Mouse (Mus musculus): ENCODE results near the gene Malrd1. TPM values are rescaled to one million over a fixed set of nuclear protein-coding genes. Genes with fewer than 3 reads are reported as not detected.

The Malrd1 gene
- not detected for total RNA-seq (2021)
- long read RNA-seq, experiment 1, partial matches to known transcripts = 0 of 1 reads
- long read RNA-seq, experiment 1, other reads (novel, unspliced or antisense) = 1 of 1 reads
- long read RNA-seq, experiment 2 = 0 reads

DNA sequence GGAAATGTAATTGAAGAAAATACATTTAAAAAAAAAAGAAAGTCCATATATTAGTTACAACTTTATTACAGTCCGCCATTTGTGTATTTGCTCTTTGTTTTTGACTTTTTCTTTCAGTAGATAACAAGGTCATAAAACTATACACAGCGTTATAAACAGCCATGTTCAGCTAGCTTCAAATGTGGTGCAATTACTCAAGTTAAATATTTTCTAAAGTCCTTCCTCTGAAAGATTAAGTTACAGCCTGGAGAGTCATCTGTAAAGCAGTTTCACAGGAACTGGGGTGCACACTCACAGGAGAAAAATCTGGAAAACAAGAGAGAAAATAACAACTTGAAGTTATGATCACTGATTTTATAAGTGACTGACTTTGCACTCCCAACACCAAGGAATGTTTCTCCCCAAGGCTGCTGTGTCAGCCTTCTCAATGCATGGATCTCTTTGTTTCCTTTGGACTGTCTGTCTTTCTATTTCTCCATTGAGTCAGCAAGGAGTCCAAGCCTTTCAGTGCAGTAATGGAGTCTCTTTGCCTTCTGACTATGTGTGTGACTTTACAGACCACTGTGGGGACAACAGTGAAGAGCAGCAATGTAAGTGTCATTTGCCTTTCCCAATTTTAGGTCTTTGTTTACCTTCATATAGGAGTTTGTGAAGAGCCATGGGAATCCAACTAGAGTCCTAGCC lies at the start of gene Malrd1:
TSS of gene Malrd1 (plus strand) at position 239 of the 684 bp plus-strand sequence.
- no peak within 1 kb of the TSS for H3K27ac ChIP-seq
- no peak within 1 kb of the TSS for H3K4me3 ChIP-seq
- intact Hi-C loops (cut with DNase I) = no loop called here
- TF ChIP-seq CTCF (IDR thresholded peaks at IDR 0.05) = no peak
- no peak for DNase-seq (ENCODE audit: extremely low spot score in 1 of 2, low spot score in 2 of 2)

GRCm38 (mm10) chr2:15538643-15539042 lies 12.4 kb downstream of the Malrd1 start:
- H3K27ac ChIP-seq = no peak overlapping the region
- intact Hi-C loops (cut with DNase I) = no loop called here
- no peak for TF ChIP-seq CTCF (IDR thresholded peaks at IDR 0.05)
- DNase-seq (ENCODE audit: extremely low spot score in 1 of 2, low spot score in 2 of 2) = no peak
- H3K4me3 ChIP-seq = no peak overlapping the region

DNA sequence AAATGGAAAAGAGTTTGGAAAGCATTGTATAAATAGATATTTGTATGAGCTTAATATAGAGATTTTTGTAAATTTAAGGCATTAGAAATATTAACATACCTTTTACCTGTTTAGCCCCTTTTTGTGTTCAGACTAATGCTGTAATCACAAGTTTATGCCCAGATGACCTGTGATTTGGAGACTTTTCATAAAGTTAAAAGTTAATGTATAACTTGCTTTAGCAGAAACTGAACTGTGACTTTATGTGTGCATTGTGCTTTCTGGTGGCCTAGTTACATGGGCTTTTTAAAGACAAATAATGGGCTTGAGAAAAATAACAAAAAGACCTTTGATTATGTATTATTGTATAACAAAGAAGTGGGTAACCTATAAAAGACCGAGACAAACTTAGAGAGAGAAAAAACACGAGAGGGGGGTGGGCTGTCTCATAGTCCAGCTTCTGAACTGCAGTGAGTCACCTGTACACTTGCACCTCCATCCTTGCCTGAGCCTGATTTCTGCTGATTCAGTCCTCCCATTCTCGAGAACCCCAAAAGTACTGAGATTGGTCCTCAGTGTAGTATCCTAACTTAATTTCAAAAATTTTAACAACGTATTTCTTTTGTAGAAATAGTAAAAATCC lies 87.2 kb downstream of the Malrd1 start:
- no peak for TF ChIP-seq CTCF (IDR thresholded peaks at IDR 0.05)
- H3K4me3 ChIP-seq = no peak overlapping the region
- intact Hi-C loops (cut with DNase I) = no loop called here
- H3K27ac ChIP-seq = no peak overlapping the region
- no peak for DNase-seq (ENCODE audit: extremely low spot score in 1 of 2, low spot score in 2 of 2)

GRCm38 (mm10) chr2:15614026-15614425 lies 87.7 kb downstream of the Malrd1 start:
- intact Hi-C loops (cut with DNase I) = no loop called here
- no peak for DNase-seq (ENCODE audit: extremely low spot score in 1 of 2, low spot score in 2 of 2)
- Histone ChIP-seq H3K4me3 (no peak overlapping the region), H3K27ac (no peak overlapping the region)
- TF ChIP-seq CTCF (IDR thresholded peaks at IDR 0.05) = no peak

DNA sequence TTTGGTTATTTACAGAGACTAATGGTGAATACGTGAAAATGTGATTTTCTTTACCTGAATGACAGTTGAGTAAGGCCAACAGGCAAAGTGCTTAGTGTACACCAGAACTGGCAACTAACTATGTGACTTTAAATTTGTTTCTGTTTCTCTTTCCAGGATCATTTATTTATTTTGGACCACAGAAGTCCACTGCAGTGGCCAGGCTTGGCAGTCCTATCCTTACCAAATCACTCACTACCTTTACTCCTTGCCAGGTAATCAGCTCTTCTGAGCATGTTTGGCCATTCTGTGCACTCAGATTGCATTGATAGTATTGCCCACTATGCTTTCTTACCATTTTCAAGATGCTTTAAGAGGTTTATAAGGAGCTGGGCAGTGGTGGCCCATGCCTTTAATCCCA lies 109.5 kb downstream of the Malrd1 start:
- DNase-seq (ENCODE audit: extremely low spot score in 1 of 2, low spot score in 2 of 2) = no peak
- no peak for TF ChIP-seq CTCF (IDR thresholded peaks at IDR 0.05)
- intact Hi-C loops (cut with DNase I) = no loop called here
- Histone ChIP-seq H3K4me3 (no peak overlapping the region), H3K27ac (no peak overlapping the region)

- H3K27ac ChIP-seq = no peak overlapping the region
- DNase-seq (ENCODE audit: extremely low spot score in 1 of 2, low spot score in 2 of 2) = no peak
- intact Hi-C loops (cut with DNase I) = no loop called here
- no peak for TF ChIP-seq CTCF (IDR thresholded peaks at IDR 0.05)
- H3K4me3 ChIP-seq = no peak overlapping the region
Measured at GRCm38 (mm10) chr2:15643864-15644263, 117.6 kb downstream of the Malrd1 start.

DNA sequence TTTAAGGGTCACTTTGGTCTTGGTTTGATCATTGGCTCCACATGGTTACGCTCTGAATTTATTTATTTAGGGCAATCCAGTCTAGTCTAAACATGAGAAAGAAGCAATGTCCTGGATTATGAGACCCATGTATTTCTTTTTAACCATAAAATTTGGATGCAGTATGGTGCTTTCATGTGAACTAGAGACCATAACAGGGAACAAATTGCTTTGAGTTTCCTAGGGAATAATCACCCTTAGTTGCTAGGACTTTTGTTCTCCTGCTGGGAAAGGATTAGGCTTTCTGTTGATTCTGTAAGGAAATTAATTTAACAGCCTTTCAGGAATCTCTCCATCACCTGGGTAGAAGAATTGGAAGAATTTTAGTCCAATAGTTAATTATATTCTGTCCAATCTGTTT lies 130.1 kb downstream of the Malrd1 start:
- intact Hi-C loops (cut with DNase I) = no loop called here
- no peak for DNase-seq (ENCODE audit: extremely low spot score in 1 of 2, low spot score in 2 of 2)
- Histone ChIP-seq H3K27ac (no peak overlapping the region), H3K4me3 (no peak overlapping the region)
- TF ChIP-seq CTCF (IDR thresholded peaks at IDR 0.05) = no peak

GRCm38 (mm10) chr2:15702977-15703376 lies 176.7 kb downstream of the Malrd1 start:
- intact Hi-C loops (cut with DNase I) = no loop called here
- no peak for TF ChIP-seq CTCF (IDR thresholded peaks at IDR 0.05)
- no peak for DNase-seq (ENCODE audit: extremely low spot score in 1 of 2, low spot score in 2 of 2)
- Histone ChIP-seq H3K27ac (no peak overlapping the region), H3K4me3 (no peak overlapping the region)

DNA sequence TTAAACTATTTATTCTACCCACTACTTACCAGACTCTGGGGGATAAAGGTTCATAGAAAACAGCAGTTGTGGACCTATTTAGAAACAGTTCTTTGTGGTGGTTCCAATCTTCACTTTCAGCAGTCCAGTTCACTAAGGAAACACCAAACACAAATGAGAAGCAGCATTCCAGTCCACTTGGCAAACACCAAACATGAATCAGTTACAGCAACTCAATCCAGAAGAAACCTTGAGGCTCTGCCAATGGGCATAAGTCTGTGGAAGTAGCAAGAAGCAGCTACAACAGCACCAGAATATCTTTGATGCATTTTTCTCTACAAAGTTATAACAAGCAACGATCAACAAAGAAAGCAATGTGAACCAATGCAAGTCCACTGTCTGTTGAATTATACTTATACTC lies 214.7 kb downstream of the Malrd1 start:
- Histone ChIP-seq H3K27ac (no peak overlapping the region), H3K4me3 (no peak overlapping the region)
- no peak for DNase-seq (ENCODE audit: extremely low spot score in 1 of 2, low spot score in 2 of 2)
- intact Hi-C loops (cut with DNase I) = no loop called here
- TF ChIP-seq CTCF (IDR thresholded peaks at IDR 0.05) = no peak

- no peak for TF ChIP-seq CTCF (IDR thresholded peaks at IDR 0.05)
- no peak overlapping the region for H3K27ac ChIP-seq
- no peak for DNase-seq (ENCODE audit: extremely low spot score in 1 of 2, low spot score in 2 of 2)
- intact Hi-C loops (cut with DNase I) = no loop called here
- no peak overlapping the region for H3K4me3 ChIP-seq
Measured at GRCm38 (mm10) chr2:15744979-15745688, 218.9 kb downstream of the Malrd1 start.

GRCm38 (mm10) chr2:15784818-15785217 lies 258.5 kb downstream of the Malrd1 start:
- no peak overlapping the region for H3K27ac ChIP-seq
- intact Hi-C loops (cut with DNase I) = no loop called here
- no peak overlapping the region for H3K4me3 ChIP-seq
- no peak for TF ChIP-seq CTCF (IDR thresholded peaks at IDR 0.05)
- DNase-seq (ENCODE audit: extremely low spot score in 1 of 2, low spot score in 2 of 2) = no peak

GRCm38 (mm10) chr2:15815724-15816123 lies 289.4 kb downstream of the Malrd1 start:
- Histone ChIP-seq H3K4me3 (no peak overlapping the region), H3K27ac (no peak overlapping the region)
- no peak for DNase-seq (ENCODE audit: extremely low spot score in 1 of 2, low spot score in 2 of 2)
- TF ChIP-seq CTCF (IDR thresholded peaks at IDR 0.05) = no peak
- intact Hi-C loops (cut with DNase I) = no loop called here

All from left cerebral cortex, adult 2 months (tissue).